Mouse (Mus musculus) myocyte (in vitro differentiated cells): Measurements from ENCODE around the gene Ankrd34a.

ENCODE experiments used
- E2F4 ChIP-seq: IDR thresholded peaks from one replicate; pipeline ENCODE4 v1.6.1; 2011; ENCODE audit warnings: mild to moderate bottlenecking, control low read depth, moderate library complexity; ENCODE audit not compliant: insufficient read depth
- POLR2A ChIP-seq: IDR thresholded peaks from one replicate; pipeline ENCODE4 v1.6.1; 2011; ENCODE audit warnings: low read depth, mild to moderate bottlenecking, control low read depth, moderate library complexity; ENCODE audit not compliant: insufficient read length
- USF1 ChIP-seq: IDR thresholded peaks from one replicate; pipeline ENCODE4 v1.6.1; 2011; ENCODE audit warnings: low read depth, mild to moderate bottlenecking, control low read depth, moderate library complexity

GRCm38 (mm10) chr3:96632058-96632457, 35.6 kb downstream of the Ankrd34a start:
- TF ChIP-seq POLR2A: no peak
- TF ChIP-seq E2F4: no peak
- TF ChIP-seq USF1: no peak
